Comparison of ENCODE assay signal across 8 mouse cellular contexts in the genomic region with DNA sequence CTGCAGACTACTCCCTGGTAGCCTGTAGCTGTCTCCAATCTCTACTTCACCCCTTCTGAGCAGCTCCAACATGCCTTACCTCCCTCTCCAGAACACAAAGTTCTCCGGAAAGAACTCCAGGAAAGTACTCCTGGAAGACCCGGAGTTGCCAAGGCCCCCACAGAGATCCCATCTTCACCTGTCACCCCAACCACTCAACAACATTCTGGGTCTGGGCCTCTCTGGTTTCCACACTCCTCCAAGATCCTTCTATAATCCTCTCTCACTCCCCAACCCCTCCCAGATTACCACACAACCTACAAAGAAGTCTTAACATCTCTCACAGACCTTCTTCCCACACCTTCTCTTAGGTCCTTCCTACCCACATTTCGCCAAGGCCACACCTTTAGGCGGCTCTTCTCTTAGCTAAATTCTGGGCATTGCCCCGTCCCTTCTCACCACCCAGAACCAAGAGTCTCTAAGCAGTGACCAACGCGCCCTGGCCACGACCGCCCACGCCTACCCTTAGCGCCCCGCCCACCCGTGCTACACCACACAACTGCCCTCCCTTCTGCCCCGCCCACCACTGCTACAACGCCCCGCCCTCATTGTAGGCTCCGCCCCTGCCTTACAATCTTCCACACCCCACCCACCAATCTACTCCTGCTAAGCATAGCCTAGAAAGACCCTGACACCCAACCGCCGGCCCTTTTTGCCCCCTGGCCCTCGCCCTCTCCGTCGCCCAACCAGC. TPM values are rescaled to one million over a fixed set of nuclear protein-coding genes. Genes with fewer than 3 reads are reported as not detected.
DNase-seq lines count a peak whose midpoint lies in the region; ATAC-seq and TF ChIP-seq lines count a peak whose summit lies in the region.

No protein-coding gene starts in this region.

- POLR2A ChIA-PET in Patski (lab: Charles Lee) = interaction anchor here (0.6 kb wide), 1 partner anchor 1145 kb away, joined by 3 read pairs; no protein-coding TSS in a partner anchor

- no peaks in the 10 kb centered on the region for H3K9me3 ChIP-seq in hindbrain, embryonic 10.5 days

- H3K27ac ChIP-seq in hindbrain, embryonic 10.5 days = peak overlapping the region; percentile 91
- H3K27ac ChIP-seq in macrophage = peak overlapping the region; percentile 84

- H3K27me3 ChIP-seq in Patski = no peaks in the 10 kb centered on the region
- no peaks in the 10 kb centered on the region for H3K27me3 ChIP-seq in hindbrain, embryonic 10.5 days (ENCODE audit: insufficient read depth, poor library complexity, severe bottlenecking)

- no peak for TF ChIP-seq CTCF in Patski (IDR thresholded peaks at IDR 0.05)

- peaks cover 10% of the 10 kb centered on the region; the same call in 1 of the 2 replicates for H3K79me2 ChIP-seq in macrophage (ENCODE audit: inconsistent target)

- peak overlapping the region; percentile 87 for H3K4me3 ChIP-seq in hindbrain, embryonic 10.5 days
- peak overlapping the region; percentile 54 for H3K4me3 ChIP-seq in macrophage (ENCODE audit: inconsistent target)

- in situ Hi-C loops in Patski (cut with MboI; ENCODE audit: low pct_unique_long_range_greater_than_20kb) = no loop called here

- WGBS in hindbrain, embryonic 10.5 days = 10% methylated on average over 22 of the region's 22 CpGs
- 9% methylated on average over 18 of the region's 22 CpGs for WGBS in macrophage (ENCODE audit: missing documents)

- H3K36me3 ChIP-seq in hindbrain, embryonic 10.5 days = peaks cover 38% of the 10 kb centered on the region
- H3K36me3 ChIP-seq in macrophage (ENCODE audit: inconsistent target) = peaks cover 36% of the 10 kb centered on the region

- peaks cover 27% of the 10 kb centered on the region for H3K4me1 ChIP-seq in hindbrain, embryonic 10.5 days (replicated peaks)

- ATAC-seq in Patski = peak; percentile 42

- no peak for DNase-seq in Patski (ENCODE audit: low read depth, low spot score)
- peak; percentile 83 for DNase-seq in cerebellum, adult 9-11 months
- peak; percentile 61 to 69 for DNase-seq in frontal cortex, postnatal 10 days (ENCODE audit: low spot score in 2 of 2)
- peak; percentile 89 for DNase-seq in hindbrain, embryonic 10.5 days (ENCODE audit: low spot score)
- peak; percentile 51 to 64 for DNase-seq in layer of hippocampus, postnatal 36 days
- peak; percentile 89 for DNase-seq in retina, postnatal 1 day
- DNase-seq in thymus, postnatal 4 days = peak; percentile 90

- CTCF ChIA-PET in Patski (lab: Charles Lee) = interaction anchor here (1.2 kb wide), 1 partner anchor 66 kb away, joined by 4 read pairs; no protein-coding TSS in a partner anchor

RNA-seq across cellular contexts. Expression of gene Ubxn6, which starts 0.6 kb away (rescaled TPM):
- polyA plus RNA-seq in Patski (2021) (66.0 TPM), macrophage (2018) (28.9 to 74.4 TPM (median 41.1 TPM) in 3 replicates)
- 38.7 and 52.7 TPM in 2 replicates for polyA plus RNA-seq in hindbrain, embryonic 10.5 days (2016; fragmentation: Nextera tagmentation; extraction: Ambion mirVana)
- 10 to 100 TPM; 84.6 to 87.3 TPM for total RNA-seq in layer of hippocampus, postnatal 36 days (2021)
- 10 to 100 TPM; 24.4 to 88.3 (median 51.3) TPM for total RNA-seq in macrophage (2018; cell fraction: chromatin; rRNA removed)
- 10 to 100 TPM; 25.7 to 48.8 (median 31.2) TPM for total RNA-seq in macrophage (2018; cell fraction: cytosol; rRNA removed)
- total RNA-seq in macrophage (2018; cell fraction: nucleus; rRNA removed) = 10 to 100 TPM; 17.0 to 58.2 (median 27.0) TPM

RNA-seq across cellular contexts. Expression of gene Hdgfl2, which starts 5.2 kb away (rescaled TPM):
- polyA plus RNA-seq in Patski (2021) = 117 TPM
- polyA plus RNA-seq in hindbrain, embryonic 10.5 days (2016; fragmentation: Nextera tagmentation; extraction: Ambion mirVana) = 186 and 190 TPM in 2 replicates
- total RNA-seq in layer of hippocampus, postnatal 36 days (2021) = 100 to 1,000 TPM; 115 to 121 TPM
- total RNA-seq in macrophage (2018; cell fraction: chromatin; rRNA removed) = 100 to 1,000 TPM in 22 of 26 experiments, 10 to 100 TPM in 4; 60.0 to 238 (median 168) TPM
- 10 to 100 TPM; 15.6 to 29.6 (median 21.2) TPM for total RNA-seq in macrophage (2018; cell fraction: cytosol; rRNA removed)
- total RNA-seq in macrophage (2018; cell fraction: nucleus; rRNA removed) = 100 to 1,000 TPM in 4 of 26 experiments, 10 to 100 TPM in 22; 23.6 to 138 (median 58.0) TPM
- 26.3 to 28.1 TPM (median 28.1 TPM) in 3 replicates for polyA plus RNA-seq in macrophage (2018)

RNA-seq across cellular contexts. Expression of gene Chaf1a, which starts 34.0 kb away (rescaled TPM):
- 18.0 TPM for polyA plus RNA-seq in Patski (2021)
- polyA plus RNA-seq in hindbrain, embryonic 10.5 days (2016; fragmentation: Nextera tagmentation; extraction: Ambion mirVana) = 35.3 and 46.0 TPM in 2 replicates
- 1 to 10 TPM; 2.5 to 3.6 TPM for total RNA-seq in layer of hippocampus, postnatal 36 days (2021)
- total RNA-seq in macrophage (2018; cell fraction: chromatin; rRNA removed) = 10 to 100 TPM in 3 of 26 experiments, 1 to 10 TPM in 23; 1.3 to 12.4 (median 5.2) TPM
- total RNA-seq in macrophage (2018; cell fraction: cytosol; rRNA removed) = 1 to 10 TPM; 1.3 to 6.7 (median 3.3) TPM
- total RNA-seq in macrophage (2018; cell fraction: nucleus; rRNA removed) = 10 to 100 TPM in 2 of 26 experiments, 1 to 10 TPM in 24; 1.6 to 28.4 (median 4.3) TPM
- 2.5 to 17.1 TPM (median 6.2 TPM) in 3 replicates for polyA plus RNA-seq in macrophage (2018)

RNA-seq across cellular contexts. Expression of gene Plin4, which starts 35.3 kb away (rescaled TPM):
- polyA plus RNA-seq in Patski (2021) = 7.1 TPM
- 0.04 and 0.06 TPM in 2 replicates for polyA plus RNA-seq in hindbrain, embryonic 10.5 days (2016; fragmentation: Nextera tagmentation; extraction: Ambion mirVana)
- total RNA-seq in layer of hippocampus, postnatal 36 days (2021) = 1 to 10 TPM; 1.4 to 6.8 TPM
- total RNA-seq in macrophage (2018; cell fraction: chromatin; rRNA removed) = under 1 TPM in 1 of 26 experiments, not detected in 25; 0.16 TPM
- not detected for total RNA-seq in macrophage (2018; cell fraction: cytosol; rRNA removed)
- under 1 TPM in 1 of 26 experiments, not detected in 25; 0.10 TPM for total RNA-seq in macrophage (2018; cell fraction: nucleus; rRNA removed)
- not detected in 3 replicates for polyA plus RNA-seq in macrophage (2018)

RNA-seq across cellular contexts. Expression of gene Sh3gl1, which starts 37.8 kb away (rescaled TPM):
- 85.2 TPM for polyA plus RNA-seq in Patski (2021)
- polyA plus RNA-seq in hindbrain, embryonic 10.5 days (2016; fragmentation: Nextera tagmentation; extraction: Ambion mirVana) = 161 and 163 TPM in 2 replicates
- total RNA-seq in layer of hippocampus, postnatal 36 days (2021) = 10 to 100 TPM; 61.5 to 69.6 TPM
- 100 to 1,000 TPM in 25 of 26 experiments, 10 to 100 TPM in 1; 94.5 to 340 (median 169) TPM for total RNA-seq in macrophage (2018; cell fraction: chromatin; rRNA removed)
- total RNA-seq in macrophage (2018; cell fraction: cytosol; rRNA removed) = 10 to 100 TPM; 31.1 to 80.6 (median 57.8) TPM
- total RNA-seq in macrophage (2018; cell fraction: nucleus; rRNA removed) = 100 to 1,000 TPM in 14 of 26 experiments, 10 to 100 TPM in 12; 48.9 to 325 (median 105) TPM
- polyA plus RNA-seq in macrophage (2018) = 33.5 to 87.9 TPM (median 87.4 TPM) in 3 replicates
